Mouse (Mus musculus): ENCODE measurements around the gene 2210418O10Rik. TPM values are rescaled to one million over a fixed set of nuclear protein-coding genes. Genes with fewer than 3 reads are reported as not detected.
"Not testable (repeated sequence)": the region's sequence is repeated elsewhere in the genome, so short reads cannot be mapped to it uniquely, and the experiment has no call there.

Gene 2210418O10Rik
- polyA plus RNA-seq (2012; rRNA removed), result 2.6 and 5.2 TPM in 2 replicates

DNA sequence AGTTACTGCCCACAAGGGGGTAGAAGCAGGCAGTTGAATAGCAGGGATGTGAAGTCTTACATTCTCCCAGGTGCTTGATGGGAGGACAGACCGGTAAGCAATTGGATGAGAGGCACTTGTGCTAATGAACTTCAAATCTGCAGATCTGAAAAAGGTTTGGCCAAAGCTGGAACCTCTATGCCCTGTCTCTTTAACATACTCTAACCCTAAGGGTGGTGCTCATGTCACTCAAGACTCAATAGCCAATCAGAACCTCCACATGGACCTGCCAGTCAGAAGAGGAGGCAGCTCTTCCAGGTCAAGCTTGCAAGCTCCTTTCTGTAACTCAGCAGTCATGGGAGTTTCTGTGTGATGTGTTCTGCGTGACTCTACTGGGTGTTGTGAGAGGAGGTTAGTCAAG is at the start of gene 2210418O10Rik:
Gene 2210418O10Rik, plus strand, starts transcription at position 301 of the 400 bp plus-strand sequence.
- whole genome bisulfite sequencing, result no CpG with 5 or more reads among the region's 2 CpGs
- H3K27ac ChIP-seq (ENCODE audit: insufficient read depth, low read length); H3K4me3 ChIP-seq (replicated peaks; ENCODE audit: insufficient read depth, low read depth, low read length); H3K27me3 ChIP-seq (ENCODE audit: control insufficient read depth, insufficient read depth, low read length); H3K4me1 ChIP-seq (ENCODE audit: control insufficient read depth, insufficient read depth, low read length); DNase-seq: not testable (repeated sequence)

DNA sequence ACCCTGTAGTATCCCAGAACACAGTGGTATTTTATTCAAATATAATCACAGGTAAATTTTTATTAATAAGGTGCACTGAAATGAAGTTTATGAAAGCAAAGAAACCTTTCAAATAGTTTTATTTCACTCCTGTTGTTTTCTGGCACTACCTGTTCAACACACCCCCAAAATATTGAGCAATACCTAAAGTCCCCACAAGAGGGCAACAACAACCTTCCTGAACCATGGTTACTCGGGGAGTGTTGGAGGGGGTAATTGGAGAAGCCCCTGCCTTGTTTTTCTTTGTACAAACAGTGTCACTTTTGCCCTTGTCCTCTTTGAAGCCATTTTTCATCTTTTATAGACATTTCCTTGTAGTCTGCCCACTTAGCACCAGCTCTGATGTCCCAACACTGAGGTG is 22.1 kb downstream of the 2210418O10Rik start:
- H3K4me3 ChIP-seq (replicated peaks; ENCODE audit: insufficient read depth, low read depth, low read length); H3K27ac ChIP-seq (ENCODE audit: insufficient read depth, low read length); DNase-seq; H3K4me1 ChIP-seq (ENCODE audit: control insufficient read depth, insufficient read depth, low read length); H3K27me3 ChIP-seq (ENCODE audit: control insufficient read depth, insufficient read depth, low read length): not testable (repeated sequence)
- WGBS, result no CpG with 5 or more reads among the region's 1 CpGs

Other genes starting within 250 kb of the 2210418O10Rik start
- gene Gm2004, start 76.7 kb upstream of the 2210418O10Rik start, polyA plus RNA-seq (2012; rRNA removed), result 3.2 TPM in 1 of 2 replicates, not detected in the other
- gene Gm11009, start 92.9 kb downstream of the 2210418O10Rik start, polyA plus RNA-seq (2012; rRNA removed), result not detected in 2 replicates
- 1.8 and 3.3 TPM in 2 replicates for gene Gm14435, start 197.0 kb downstream of the 2210418O10Rik start, polyA plus RNA-seq (2012; rRNA removed)